Comparison of ENCODE assay signal across 9 mouse cellular contexts in genomic region chr5:23284884-23285283, GRCm38 (mm10).
DNase-seq lines count a peak whose midpoint lies in the region; ATAC-seq and TF ChIP-seq lines count a peak whose summit lies in the region.
"Had no signal": no experiment of that assay in that cellular context is flagged by ENCODE, and none has a peak within 500 bp of the region (broad histone marks: within the 10 kb centered on the region; RNA-seq: fewer than 3 reads in every experiment).

No protein-coding gene starts in this region.

- H3K9ac ChIP-seq in heart, postnatal 0 days (replicated peaks; ENCODE audit: low read depth, low read length), result no peak overlapping the region
- no peak overlapping the region for H3K9ac ChIP-seq in hindbrain, postnatal 0 days (replicated peaks; ENCODE audit: low read length)

- H3K36me3 ChIP-seq in heart, postnatal 0 days (replicated peaks; ENCODE audit: control insufficient read depth, insufficient read depth, low read length), result no peaks in the 10 kb centered on the region
- no peaks in the 10 kb centered on the region for H3K36me3 ChIP-seq in hindbrain, postnatal 0 days (ENCODE audit: insufficient read depth, low read length)

- no peak for ATAC-seq in heart, postnatal 0 days (ENCODE audit: insufficient read depth, low read depth)
- ATAC-seq in hindbrain, postnatal 0 days, result peak; percentile 43; the same call in 1 of the 2 replicates

- H3K4me1 ChIP-seq in heart, postnatal 0 days (ENCODE audit: control insufficient read depth, insufficient read depth), result no peaks in the 10 kb centered on the region
- no peaks in the 10 kb centered on the region for H3K4me1 ChIP-seq in hindbrain, postnatal 0 days (ENCODE audit: insufficient read depth, low read length)

- no peak overlapping the region for H3K27ac ChIP-seq in heart, postnatal 0 days (ENCODE audit: low read depth)
- no peak overlapping the region for H3K27ac ChIP-seq in hindbrain, postnatal 0 days

- TF ChIP-seq EP300 in heart, postnatal 0 days (IDR thresholded peaks at IDR 0.05; ENCODE audit: low read depth), result no peak

- 8% methylated on average over 3 of the region's 3 CpGs for WGBS in heart, postnatal 0 days
- 22% methylated on average over 3 of the region's 3 CpGs for WGBS in hindbrain, postnatal 0 days

- DNase-seq in heart, postnatal 0 days (ENCODE audit: low spot score), result peak; percentile 72
- DNase-seq in heart, postnatal 4 days, result no peak
- DNase-seq in 3134 (ENCODE audit: extremely low read depth, insufficient read length, low spot score), result peak; percentile 6
- DNase-seq in NIH3T3 (ENCODE audit: low read depth), result peak; percentile 61
- peak; percentile 86 for DNase-seq in hindbrain, postnatal 0 days (ENCODE audit: low spot score)
- DNase-seq in spleen, postnatal 10 days (ENCODE audit: low spot score in 2 of 2), result no peak
- no peak for DNase-seq in urinary bladder, postnatal 14 days (ENCODE audit: low spot score)
- DNase-seq in right cerebral cortex, postnatal 4 days, result no peak
- DNase-seq: heart, postnatal 14 days had no signal

- H3K9me3 ChIP-seq in heart, postnatal 0 days (replicated peaks; ENCODE audit: control insufficient read depth, low read length), result no peaks in the 10 kb centered on the region
- H3K9me3 ChIP-seq in hindbrain, postnatal 0 days (ENCODE audit: low read length), result no peaks in the 10 kb centered on the region

- H3K27me3 ChIP-seq in heart, postnatal 0 days (ENCODE audit: control insufficient read depth, insufficient read depth, low read length), result no peaks in the 10 kb centered on the region
- H3K27me3 ChIP-seq in hindbrain, postnatal 0 days (ENCODE audit: insufficient read depth, low read length), result no peaks in the 10 kb centered on the region

- no peak overlapping the region for H3K4me3 ChIP-seq in heart, postnatal 0 days (ENCODE audit: low read depth, low read length)
- H3K4me3 ChIP-seq in hindbrain, postnatal 0 days (ENCODE audit: low read length), result no peak overlapping the region

- H3K4me2 ChIP-seq in heart, postnatal 0 days (ENCODE audit: low read depth, low read length), result no peak overlapping the region
- H3K4me2 ChIP-seq in hindbrain, postnatal 0 days (ENCODE audit: low read depth, low read length), result no peak overlapping the region

- peak; percentile 61 for TF ChIP-seq CTCF in heart, postnatal 0 days (IDR thresholded peaks at IDR 0.05; ENCODE audit: low read depth)
- peak; percentile 68 for TF ChIP-seq CTCF in hindbrain, postnatal 0 days (IDR thresholded peaks at IDR 0.05; ENCODE audit: low read depth)

Comparison
In these comparisons a context has a peak if more than half of its experiments do, and no peak if none do; other contexts are left out.
1. DNase-seq: peak in heart, postnatal 0 days (single experiment), 3134 (single experiment), NIH3T3 (single experiment) and hindbrain, postnatal 0 days (single experiment); none in heart, postnatal 4 days (single experiment), spleen, postnatal 10 days (0 of 2), urinary bladder, postnatal 14 days (single experiment) and right cerebral cortex, postnatal 4 days (single experiment).